Mouse (Mus musculus) MEL (cell line): ENCODE data around the gene Dqx1.

Experiments
- CHD1 ChIP-seq: IDR thresholded peaks from 2 replicates; pipeline ENCODE4 v1.6.1; 2012; ENCODE audit warnings: low read depth, mild to moderate bottlenecking, inconsistent platforms, low read length, improper control_type of control experiment
- EP300 ChIP-seq, 2 experiments: IDR thresholded peaks; 2 replicates each; pipeline ENCODE4 v1.6.1; 2011; ENCODE audit warnings: improper control_type of control experiment in 2 of 2, low read length in 2 of 2, low read depth in 1 of 2, mild to moderate bottlenecking in 1 of 2
- POLR2A ChIP-seq, 2 experiments: IDR thresholded peaks; 2 replicates each; pipeline ENCODE4 v1.6.1; 2011 to 2012; ENCODE audit warnings: low read length in 2 of 2, mild to moderate bottlenecking in 2 of 2, control low read depth in 1 of 2, improper control_type of control experiment in 1 of 2, low read depth in 1 of 2, moderate library complexity in 1 of 2; ENCODE audit not compliant: control insufficient read depth in 1 of 2, insufficient read depth in 1 of 2, poor library complexity in 1 of 2
- TAL1 ChIP-seq: IDR thresholded peaks from 2 replicates; pipeline ENCODE4 v1.6.1; 2012; ENCODE audit warnings: mild to moderate bottlenecking, inconsistent platforms, low read length, moderate library complexity, mixed read lengths
- ZC3H11A ChIP-seq: IDR thresholded peaks from 2 replicates; pipeline ENCODE4 v1.6.1; 2012; ENCODE audit warnings: low read depth, mild to moderate bottlenecking, inconsistent platforms, low read length, improper control_type of control experiment

DNA sequence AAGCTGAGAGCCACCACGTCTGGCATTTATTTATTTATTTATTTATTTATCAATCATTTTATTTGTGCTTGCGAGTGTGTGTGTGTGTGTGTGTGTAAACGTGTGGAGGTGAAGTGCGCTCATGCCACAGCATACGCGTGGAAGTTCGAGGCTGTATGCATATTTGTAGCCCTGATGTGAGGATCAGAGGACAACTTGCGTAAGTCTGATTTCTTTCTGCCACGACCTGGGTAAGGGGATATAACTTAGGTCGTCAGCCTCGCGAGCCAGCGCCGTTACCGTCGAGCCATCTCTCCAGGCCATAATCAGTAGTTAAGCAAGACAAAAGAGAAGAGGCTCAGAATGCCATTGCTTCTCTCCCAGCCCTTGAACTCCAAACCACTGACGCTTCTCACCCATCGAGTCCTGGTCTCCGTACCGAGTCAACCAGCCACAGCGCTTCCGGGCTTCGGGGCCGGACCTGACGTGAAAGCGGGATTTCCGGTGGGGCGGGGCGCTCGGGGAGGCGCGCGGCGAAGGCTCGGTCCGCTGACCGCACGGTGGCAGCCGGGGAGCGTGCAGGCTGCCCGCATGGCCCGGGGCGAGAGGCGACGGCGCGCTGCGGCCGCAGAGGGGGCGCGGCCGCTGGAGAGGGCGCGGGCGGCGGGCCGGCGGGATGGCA, 57.5 kb downstream of the Dqx1 start, which contains the start of gene Mogs:
- TF ChIP-seq TAL1: no peak
- TF ChIP-seq EP300 (IDR thresholded peaks at IDR 0.05; ENCODE audit: low read depth in 1 of 2, low read length in 2 of 2): no peak
- no peak for TF ChIP-seq CHD1
- peak; percentile 93 to 97 for TF ChIP-seq POLR2A (IDR thresholded peaks at IDR 0.05; ENCODE audit: control insufficient read depth in 1 of 2, insufficient read depth in 1 of 2, low read depth in 1 of 2, low read length in 2 of 2, poor library complexity in 1 of 2)
- TF ChIP-seq ZC3H11A: no peak
